Mouse (Mus musculus) v-Abl transformed pro-B cells (cell line): ENCODE measurements around the gene Gm13276.
"Not testable (repeated sequence)": the region's sequence is repeated elsewhere in the genome, so short reads cannot be mapped to it uniquely, and the experiment has no call there.

Experiments
- in situ Hi-C, 2 experiments: fragments of 400-800 bp; cut with MboI; formaldehyde crosslinking; loops; one replicate each; pipeline ENCODE4 v1.15.1; 2025; ENCODE audit not compliant: unreplicated experiment in 2 of 2

The Gm13276 gene

DNA sequence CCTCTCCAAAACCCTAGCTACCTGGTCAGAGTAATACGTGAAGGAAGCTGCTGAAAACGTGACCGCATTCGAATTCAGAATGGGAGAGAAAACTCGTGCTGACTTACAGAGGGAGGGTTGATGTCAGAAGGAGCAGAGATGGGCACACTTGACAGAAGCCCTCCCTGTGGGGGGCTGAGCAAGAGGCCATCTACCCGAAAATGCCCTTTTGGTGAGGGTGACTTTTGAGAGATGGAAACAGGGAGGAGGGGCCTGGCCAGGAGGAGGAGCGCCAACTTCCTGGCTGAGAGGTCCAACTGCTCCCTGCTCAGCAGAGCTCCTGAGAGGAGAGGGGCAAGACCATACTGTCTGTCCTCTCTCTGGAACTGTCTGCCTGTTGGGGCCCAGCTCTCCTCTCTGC, 3.7 kb upstream of the Gm13276 start, which contains the start of gene Ifnz:
Gene Ifnz (plus strand): TSS at position 301 of the 400 bp plus-strand sequence.
- in situ Hi-C loops, result not testable (repeated sequence)

- in situ Hi-C loops, result not testable (repeated sequence)
These were observed 3.2 kb upstream of the Gm13276 start for GRCm38 (mm10) chr4:88782335-88782734.

DNA sequence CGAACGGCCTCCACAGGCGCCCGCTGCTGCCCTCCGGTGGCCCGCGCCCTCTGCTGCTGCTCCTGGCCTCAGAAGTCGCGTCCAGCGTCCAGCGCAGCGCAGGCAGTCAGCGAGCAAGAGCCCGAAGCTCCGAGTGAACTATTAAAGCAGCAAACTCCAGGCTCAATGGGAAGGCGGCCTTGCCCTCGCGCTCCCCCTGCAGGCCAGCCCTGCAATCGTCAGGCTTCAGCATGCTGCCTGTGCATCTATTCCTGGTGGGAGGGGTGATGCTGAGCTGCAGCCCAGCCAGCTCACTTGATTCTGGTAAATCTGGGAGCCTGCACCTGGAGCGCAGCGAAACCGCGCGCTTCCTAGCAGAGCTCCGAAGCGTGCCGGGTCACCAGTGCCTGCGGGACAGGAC, 2.9 kb downstream of the Gm13276 start, which contains the start of gene Gm13277:
Gene Gm13277 (plus strand): TSS at position 231 of the 400 bp plus-strand sequence.
- in situ Hi-C loops, result not testable (repeated sequence)

DNA sequence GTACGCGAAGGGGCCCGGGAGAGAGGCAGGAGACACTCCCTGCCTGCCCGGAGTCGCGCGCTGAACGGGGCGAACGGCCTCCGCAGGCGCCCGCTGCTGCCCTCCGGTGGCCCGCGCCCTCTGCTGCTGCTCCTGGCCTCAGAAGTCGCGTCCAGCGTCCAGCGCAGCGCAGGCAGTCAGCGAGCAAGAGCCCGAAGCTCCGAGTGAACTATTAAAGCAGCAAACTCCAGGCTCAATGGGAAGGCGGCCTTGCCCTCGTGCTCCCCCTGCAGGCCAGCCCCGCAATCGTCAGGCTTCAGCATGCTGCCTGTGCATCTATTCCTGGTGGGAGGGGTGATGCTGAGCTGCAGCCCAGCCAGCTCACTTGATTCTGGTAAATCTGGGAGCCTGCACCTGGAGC, 5.7 kb downstream of the Gm13276 start, which contains the start of gene Gm13278:
Gene Gm13278 (plus strand): TSS at position 301 of the 400 bp plus-strand sequence.
- in situ Hi-C loops, result not testable (repeated sequence)

GRCm38 (mm10) chr4:88793936-88794675, 8.6 kb downstream of the Gm13276 start, which contains the start of gene Gm13275:
Gene Gm13275, plus strand, starts transcription at chr4:88794487.
- in situ Hi-C loops, result not testable (repeated sequence)

- in situ Hi-C loops, result not testable (repeated sequence)
These were observed 11.6 kb downstream of the Gm13276 start, which contains the start of gene Gm13279 for GRCm38 (mm10) chr4:88797097-88797496. Gene Gm13279, plus strand, starts transcription at chr4:88797397.

DNA sequence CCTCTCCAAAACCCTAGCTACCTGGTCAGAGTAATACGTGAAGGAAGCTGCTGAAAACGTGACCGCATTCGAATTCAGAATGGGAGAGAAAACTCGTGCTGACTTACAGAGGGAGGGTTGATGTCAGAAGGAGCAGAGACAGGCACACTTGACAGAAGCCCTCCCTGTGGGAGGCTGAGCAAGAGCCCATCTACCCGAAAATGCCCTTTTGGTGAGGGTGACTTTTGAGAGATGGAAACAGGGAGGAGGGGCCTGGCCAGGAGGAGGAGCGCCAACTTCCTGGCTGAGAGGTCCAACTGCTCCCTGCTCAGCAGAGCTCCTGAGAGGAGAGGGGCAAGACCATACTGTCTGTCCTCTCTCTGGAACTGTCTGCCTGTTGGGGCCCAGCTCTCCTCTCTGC, 13.9 kb downstream of the Gm13276 start, which contains the start of gene Gm13285:
Gene Gm13285 (plus strand): TSS at position 301 of the 400 bp plus-strand sequence.
- in situ Hi-C loops, result not testable (repeated sequence)

GRCm38 (mm10) chr4:88802954-88803353, 17.4 kb downstream of the Gm13276 start, which contains the start of gene Gm13287:
Gene Gm13287, plus strand, starts transcription at chr4:88803254.
- in situ Hi-C loops, result loop anchor here (25.0 kb wide), 1 partner anchor 116 kb away; the partner anchor contains the start of genes Ifna16 (in 2 of the 2), Ifna2 (in 2 of the 2) and Ifnab (in 2 of the 2)

- in situ Hi-C loops, result loop anchor here (25.0 kb wide), 1 partner anchor 118 kb away; the partner anchor contains the start of genes Ifna16 (in 2 of the 2), Ifna2 (in 2 of the 2) and Ifnab (in 2 of the 2)
These were observed 19.7 kb downstream of the Gm13276 start, which contains the start of gene Gm13288 for GRCm38 (mm10) chr4:88805231-88805630. Gene Gm13288, plus strand, starts transcription at chr4:88805531.

DNA sequence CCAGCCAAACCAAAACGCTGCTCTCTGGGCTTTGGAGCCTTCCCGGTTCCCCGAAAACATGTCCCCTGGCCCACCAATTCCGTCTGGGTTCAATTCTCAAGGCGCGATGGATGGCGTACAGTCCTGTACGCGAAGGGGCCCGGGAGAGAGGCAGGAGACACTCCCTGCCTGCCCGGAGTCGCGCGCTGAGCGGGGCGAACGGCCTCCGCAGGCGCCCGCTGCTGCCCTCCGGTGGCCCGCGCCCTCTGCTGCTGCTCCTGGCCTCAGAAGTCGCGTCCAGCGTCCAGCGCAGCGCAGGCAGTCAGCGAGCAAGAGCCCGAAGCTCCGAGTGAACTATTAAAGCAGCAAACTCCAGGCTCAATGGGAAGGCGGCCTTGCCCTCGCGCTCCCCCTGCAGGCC, 20.3 kb downstream of the Gm13276 start:
- in situ Hi-C loops, result loop anchor here (25.0 kb wide), 1 partner anchor 118 kb away; the partner anchor contains the start of genes Ifna16 (in 2 of the 2), Ifna2 (in 2 of the 2) and Ifnab (in 2 of the 2)

- in situ Hi-C loops, result loop anchor here (25.0 kb wide), 1 partner anchor 129 kb away; the partner anchor contains the start of genes Ifna16 (in 2 of the 2), Ifna2 (in 2 of the 2) and Ifnab (in 2 of the 2)
These were observed 30.4 kb downstream of the Gm13276 start, which contains the start of gene Ifna7 for GRCm38 (mm10) chr4:88815928-88816327. Gene Ifna7, plus strand, starts transcription at chr4:88816228.

GRCm38 (mm10) chr4:88819659-88820058, 34.1 kb downstream of the Gm13276 start, which contains the start of gene Ifna11:
Gene Ifna11, plus strand, starts transcription at chr4:88819959.
- in situ Hi-C loops, result loop anchor here (25.0 kb wide), 1 partner anchor 132 kb away; the partner anchor contains the start of genes Ifna16 (in 2 of the 2), Ifna2 (in 2 of the 2) and Ifnab (in 2 of the 2)

GRCm38 (mm10) chr4:88822995-88823394, 37.5 kb downstream of the Gm13276 start:
- in situ Hi-C loops, result loop anchor here (25.0 kb wide), 1 partner anchor 136 kb away; the partner anchor contains the start of genes Ifna16 (in 2 of the 2), Ifna2 (in 2 of the 2) and Ifnab (in 2 of the 2)

DNA sequence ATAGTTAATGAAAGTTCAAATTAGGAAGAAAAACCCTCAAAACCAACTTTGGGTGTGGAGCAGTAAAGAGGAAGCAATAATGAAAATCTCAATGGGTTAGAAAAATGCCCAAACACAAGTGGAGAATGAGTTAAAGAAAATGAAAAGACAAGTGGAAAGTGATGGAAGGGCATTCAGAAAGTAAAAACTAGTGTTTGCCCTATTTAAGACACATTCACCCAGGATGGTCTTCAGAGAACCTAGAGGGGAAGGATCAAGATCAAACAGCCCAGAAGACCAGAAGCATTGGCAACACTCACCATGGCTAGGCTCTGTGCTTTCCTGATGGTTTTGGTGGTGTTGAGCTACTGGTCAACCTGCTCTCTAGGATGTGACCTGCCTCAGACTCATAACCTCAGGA, 41.6 kb downstream of the Gm13276 start, which contains the start of gene Ifna6:
Gene Ifna6 (plus strand): TSS at position 301 of the 400 bp plus-strand sequence.
- in situ Hi-C loops, result not testable (repeated sequence)

- in situ Hi-C loops, result no loop called here
These were observed 45.0 kb downstream of the Gm13276 start for GRCm38 (mm10) chr4:88830523-88830922.

GRCm38 (mm10) chr4:88835225-88835624, 49.7 kb downstream of the Gm13276 start, which contains the start of gene Ifna5:
Gene Ifna5, plus strand, starts transcription at chr4:88835525.
- in situ Hi-C loops, result not testable (repeated sequence)
